Mouse (Mus musculus) embryonic fibroblast, embryonic 13.5 days (primary cell): Measurements from ENCODE around the gene Nap1l1.
A peak's percentile ranks its signal among the peaks of the same experiment; 100 is the strongest.

ENCODE experiments used
- CTCF ChIP-seq: IDR thresholded peaks from 2 replicates; pipeline ENCODE4 v1.5.1; 2011; ENCODE audit warnings: mild to moderate bottlenecking, control low read depth, low read length, moderate library complexity, borderline replicate concordance; ENCODE audit not compliant: insufficient read depth
- POLR2A ChIP-seq: IDR thresholded peaks from 2 replicates; pipeline ENCODE4 v1.6.1; 2011; ENCODE audit warnings: low read depth, mild to moderate bottlenecking, control low read depth, low read length, moderate library complexity

- TF ChIP-seq CTCF (no peak), POLR2A (peak; percentile 37; the same call in 1 of the 2 replicates)
Measured at GRCm38 (mm10) chr10:111516172-111516588, 43.2 kb downstream of the Nap1l1 start.
